Mouse (Mus musculus): ENCODE data around the gene Sulf2. TPM values are rescaled to one million over a fixed set of nuclear protein-coding genes. Genes with fewer than 3 reads are reported as not detected.
A peak's percentile ranks its signal among the peaks of the same experiment; 100 is the strongest.

Gene Sulf2
- total and polyA plus RNA-seq, 2 experiments from 2014 or later: 54.8 to 86.5 TPM

DNA sequence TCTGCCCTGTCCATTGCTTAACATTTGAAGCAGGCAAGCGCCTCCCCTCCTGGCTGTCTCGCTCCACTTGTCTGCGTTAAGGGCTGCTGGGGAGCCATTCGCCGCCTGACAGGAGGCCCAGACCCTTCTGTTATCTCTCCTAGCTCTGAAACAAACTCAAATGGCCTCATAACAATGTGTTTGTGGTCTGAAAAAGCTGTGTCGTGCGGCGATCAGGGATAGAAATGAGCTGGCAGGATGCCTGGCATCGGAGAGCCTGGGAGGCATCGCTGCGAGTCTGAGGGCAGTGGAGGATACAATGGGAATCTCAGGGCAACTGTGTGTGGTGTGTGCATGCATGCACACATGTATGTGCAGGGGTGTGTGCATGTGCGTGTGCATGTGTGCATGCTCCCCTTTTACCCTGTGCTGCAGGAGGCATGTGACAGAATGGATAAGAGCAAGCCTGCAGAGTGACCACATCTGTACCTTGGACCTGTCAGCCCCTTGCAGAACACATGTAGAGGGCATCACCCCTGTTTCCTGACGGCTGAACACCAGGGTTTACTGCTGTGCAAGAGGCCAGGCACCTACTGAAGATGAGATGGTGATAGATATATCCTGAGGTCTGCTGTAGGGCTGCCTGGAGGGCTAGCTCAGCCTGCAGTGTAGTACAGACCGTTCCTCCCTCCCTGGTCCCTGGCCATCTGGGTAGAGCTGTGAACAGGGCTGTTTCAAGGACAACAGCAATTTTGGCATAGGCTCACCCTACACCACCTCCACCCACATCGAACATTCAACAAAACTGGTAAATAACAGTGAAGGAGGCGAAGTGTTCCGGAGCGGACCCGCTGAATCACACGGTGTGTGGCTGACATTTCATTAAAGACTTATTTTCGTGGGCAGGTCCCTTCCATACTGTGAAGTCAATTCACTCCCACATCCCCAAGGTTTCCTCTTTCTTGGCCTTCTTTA, 54.9 kb downstream of the Sulf2 start:
- no peak overlapping the region for H3K4me3 ChIP-seq (ENCODE audit: low read depth, low read length)
- DNase-seq (ENCODE audit: low spot score) (no peak), ATAC-seq (ENCODE audit: insufficient read depth, low read depth) (no peak)
- TF ChIP-seq EP300 (IDR thresholded peaks at IDR 0.05; ENCODE audit: low read depth) (no peak), CTCF (IDR thresholded peaks at IDR 0.05; ENCODE audit: low read depth) (no peak)
- no peaks in the 10 kb centered on the region for H3K9me3 ChIP-seq (replicated peaks; ENCODE audit: control insufficient read depth, low read length)
- H3K27me3 ChIP-seq (ENCODE audit: control insufficient read depth, insufficient read depth, low read length): no peaks in the 10 kb centered on the region
- WGBS: 50% methylated on average over 21 of the region's 21 CpGs
- peaks cover 16% of the 10 kb centered on the region for H3K4me1 ChIP-seq (ENCODE audit: control insufficient read depth, insufficient read depth)
- H3K36me3 ChIP-seq (replicated peaks; ENCODE audit: control insufficient read depth, insufficient read depth, low read length): no peaks in the 10 kb centered on the region; the same call in 1 of the 2 replicates
- H3K9ac ChIP-seq (replicated peaks; ENCODE audit: low read depth, low read length): no peak overlapping the region
- H3K27ac ChIP-seq (ENCODE audit: low read depth): peak overlapping the region; percentile 47
- no peak overlapping the region for H3K4me2 ChIP-seq (ENCODE audit: low read depth, low read length)

GRCm38 (mm10) chr2:166098292-166098933, 57.0 kb downstream of the Sulf2 start:
- TF ChIP-seq CTCF (IDR thresholded peaks at IDR 0.05; ENCODE audit: low read depth) (no peak), EP300 (IDR thresholded peaks at IDR 0.05; ENCODE audit: low read depth) (no peak)
- no peak overlapping the region for H3K9ac ChIP-seq (replicated peaks; ENCODE audit: low read depth, low read length)
- 36% methylated on average over 15 of the region's 15 CpGs for WGBS

DNA sequence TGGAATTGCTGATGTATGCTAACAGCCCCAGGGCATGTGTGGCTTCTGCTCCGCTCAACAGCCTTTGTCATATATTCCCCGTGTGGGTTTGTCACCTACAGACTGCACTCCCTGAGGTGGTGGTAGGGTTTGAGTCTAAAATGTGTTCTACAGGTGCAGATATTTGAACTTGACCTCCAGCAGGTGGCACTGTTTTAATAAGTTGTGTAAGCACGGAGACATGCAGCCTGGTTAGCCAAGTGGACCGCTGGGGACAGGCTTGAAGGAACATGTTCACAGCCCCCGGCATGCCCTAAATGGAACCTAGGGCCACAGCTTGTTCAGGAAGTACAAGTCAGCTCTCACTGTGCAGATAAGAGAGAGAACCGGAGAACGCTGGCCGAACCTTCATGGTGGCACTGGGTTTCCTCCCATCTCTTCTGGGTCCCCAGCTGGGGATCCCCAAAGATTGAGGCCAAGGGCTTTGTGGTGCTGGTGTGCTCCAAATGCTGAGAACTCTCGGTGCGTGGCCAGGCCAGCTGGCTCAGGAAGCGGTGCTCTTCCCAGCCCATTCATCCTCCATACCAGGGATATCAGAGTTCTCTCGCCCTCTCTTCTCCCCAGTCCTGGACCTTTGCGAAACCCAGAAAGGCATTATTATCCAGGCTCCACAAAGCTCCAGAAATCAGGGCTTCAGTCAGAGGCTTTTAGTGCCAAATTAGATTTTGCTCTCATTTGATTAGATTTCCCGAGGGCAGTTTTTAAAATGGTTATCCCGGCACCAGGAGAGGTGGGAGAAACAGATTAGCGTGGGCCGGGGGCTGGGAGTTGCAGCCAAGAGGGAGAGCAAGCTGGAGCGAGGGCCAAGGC, 57.8 kb downstream of the Sulf2 start:
- no peaks in the 10 kb centered on the region for H3K27me3 ChIP-seq (ENCODE audit: control insufficient read depth, insufficient read depth, low read length)
- DNase-seq (ENCODE audit: low spot score): peak; percentile 43
- no peak overlapping the region for H3K9ac ChIP-seq (replicated peaks; ENCODE audit: low read depth, low read length)
- H3K9me3 ChIP-seq (replicated peaks; ENCODE audit: control insufficient read depth, low read length): no peaks in the 10 kb centered on the region
- H3K36me3 ChIP-seq (replicated peaks; ENCODE audit: control insufficient read depth, insufficient read depth, low read length): peaks cover 20% of the 10 kb centered on the region
- 57% methylated on average over 18 of the region's 18 CpGs for WGBS
- H3K4me3 ChIP-seq (ENCODE audit: low read depth, low read length): no peak overlapping the region
- no peak for ATAC-seq (ENCODE audit: insufficient read depth, low read depth)
- H3K4me2 ChIP-seq (ENCODE audit: low read depth, low read length): no peak overlapping the region
- 0 out of 2 replicates have a peak overlapping the region, but pooled peaks have one; percentile 11 for H3K27ac ChIP-seq (ENCODE audit: low read depth)
- no peak for TF ChIP-seq EP300 (IDR thresholded peaks at IDR 0.05; ENCODE audit: low read depth)
- TF ChIP-seq CTCF (IDR thresholded peaks at IDR 0.05; ENCODE audit: low read depth): peak; percentile 42
- peaks cover 10% of the 10 kb centered on the region for H3K4me1 ChIP-seq (ENCODE audit: control insufficient read depth, insufficient read depth)

More at GRCm38 (mm10) chr2:166098292-166098933, 57.0 kb downstream of the Sulf2 start:
- ATAC-seq (ENCODE audit: insufficient read depth, low read depth) (no peak; the same call in 1 of the 2 replicates), DNase-seq (ENCODE audit: low spot score) (no peak)
- H3K4me1 ChIP-seq (ENCODE audit: control insufficient read depth, insufficient read depth): peaks cover 10% of the 10 kb centered on the region
- H3K4me3 ChIP-seq (ENCODE audit: low read depth, low read length): no peak overlapping the region
- peaks cover 12% of the 10 kb centered on the region for H3K36me3 ChIP-seq (replicated peaks; ENCODE audit: control insufficient read depth, insufficient read depth, low read length)
- no peak overlapping the region for H3K4me2 ChIP-seq (ENCODE audit: low read depth, low read length)
- 0 out of 2 replicates have a peak overlapping the region, but pooled peaks have one; percentile 11 for H3K27ac ChIP-seq (ENCODE audit: low read depth)
- H3K27me3 ChIP-seq (ENCODE audit: control insufficient read depth, insufficient read depth, low read length): no peaks in the 10 kb centered on the region
- no peaks in the 10 kb centered on the region for H3K9me3 ChIP-seq (replicated peaks; ENCODE audit: control insufficient read depth, low read length)

- no peak overlapping the region for H3K27ac ChIP-seq (ENCODE audit: low read depth)
- H3K27me3 ChIP-seq (ENCODE audit: control insufficient read depth, insufficient read depth, low read length): no peaks in the 10 kb centered on the region
- H3K9me3 ChIP-seq (replicated peaks; ENCODE audit: control insufficient read depth, low read length): no peaks in the 10 kb centered on the region
- no peak for TF ChIP-seq EP300 (IDR thresholded peaks at IDR 0.05; ENCODE audit: low read depth)
- TF ChIP-seq CTCF (IDR thresholded peaks at IDR 0.05; ENCODE audit: low read depth): no peak
- DNase-seq (ENCODE audit: low spot score): no peak
- peaks cover 28% of the 10 kb centered on the region for H3K36me3 ChIP-seq (replicated peaks; ENCODE audit: control insufficient read depth, insufficient read depth, low read length)
- H3K4me1 ChIP-seq (ENCODE audit: control insufficient read depth, insufficient read depth): peaks cover 10% of the 10 kb centered on the region
- 88% methylated on average over 1 of the region's 1 CpGs for WGBS
- no peak for ATAC-seq (ENCODE audit: insufficient read depth, low read depth)
- H3K9ac ChIP-seq (replicated peaks; ENCODE audit: low read depth, low read length): no peak overlapping the region
- H3K4me2 ChIP-seq (ENCODE audit: low read depth, low read length): no peak overlapping the region
- H3K4me3 ChIP-seq (ENCODE audit: low read depth, low read length): no peak overlapping the region
Observed at GRCm38 (mm10) chr2:166096834-166097233, 58.6 kb downstream of the Sulf2 start.

- H3K27ac ChIP-seq (ENCODE audit: low read depth): peak overlapping the region; percentile 67
- 48% methylated on average over 6 of the region's 6 CpGs for WGBS
- DNase-seq (ENCODE audit: low spot score): no peak
Observed at GRCm38 (mm10) chr2:166096300-166096699, 59.2 kb downstream of the Sulf2 start.

More at GRCm38 (mm10) chr2:166096300-166096699, 59.2 kb downstream of the Sulf2 start:
- peaks cover 10% of the 10 kb centered on the region for H3K4me1 ChIP-seq (ENCODE audit: control insufficient read depth, insufficient read depth)
- TF ChIP-seq CTCF (IDR thresholded peaks at IDR 0.05; ENCODE audit: low read depth) (no peak), EP300 (IDR thresholded peaks at IDR 0.05; ENCODE audit: low read depth) (no peak)
- ATAC-seq (ENCODE audit: insufficient read depth, low read depth): peak; percentile 62
- H3K36me3 ChIP-seq (replicated peaks; ENCODE audit: control insufficient read depth, insufficient read depth, low read length): peaks cover 29% of the 10 kb centered on the region
- H3K9ac ChIP-seq (replicated peaks; ENCODE audit: low read depth, low read length): no peak overlapping the region
- no peak overlapping the region for H3K4me2 ChIP-seq (ENCODE audit: low read depth, low read length)
- no peaks in the 10 kb centered on the region for H3K27me3 ChIP-seq (ENCODE audit: control insufficient read depth, insufficient read depth, low read length)
- no peak overlapping the region for H3K4me3 ChIP-seq (ENCODE audit: low read depth, low read length)
- H3K9me3 ChIP-seq (replicated peaks; ENCODE audit: control insufficient read depth, low read length): no peaks in the 10 kb centered on the region
